Mouse (Mus musculus): Measurements from ENCODE around the gene Cfap65.

DNA sequence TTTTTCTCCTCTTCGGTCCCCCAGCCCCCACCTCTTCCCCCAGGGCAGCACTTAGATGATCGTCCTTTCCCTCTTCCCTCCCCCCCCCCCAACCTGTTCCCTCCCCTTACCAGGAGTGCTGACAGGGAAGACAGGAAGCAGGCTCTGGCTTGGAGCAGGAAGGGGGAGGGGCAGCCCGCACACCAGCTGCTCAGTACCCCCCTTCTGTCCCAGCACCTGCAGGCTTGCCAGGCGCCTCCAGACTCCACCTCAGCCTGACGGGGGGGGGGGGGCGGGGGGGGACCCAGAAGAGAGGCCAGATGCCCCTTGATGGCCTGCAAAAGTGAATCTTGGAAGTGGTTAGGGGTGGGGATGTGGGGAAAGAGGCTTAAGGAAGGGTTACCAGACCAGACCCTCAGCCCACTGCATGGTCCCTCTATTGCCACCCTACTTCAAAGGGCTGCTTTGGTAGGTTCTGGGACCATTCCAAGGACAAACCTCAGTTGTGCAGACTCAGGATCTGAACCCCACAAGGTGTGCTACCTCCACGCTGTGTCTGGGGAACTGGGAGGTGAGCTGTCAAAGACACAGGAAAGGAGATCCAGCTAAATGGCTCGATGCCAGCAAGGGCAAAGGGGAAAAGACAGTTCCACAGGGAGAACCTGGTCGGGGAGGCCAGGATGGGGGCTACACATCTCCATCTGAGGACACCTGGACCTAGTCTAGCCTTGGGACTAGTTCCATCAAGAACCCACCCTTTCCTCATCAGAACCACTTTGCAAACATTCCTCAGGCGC lies 36.6 kb downstream of the Cfap65 start:
- no peak for TF ChIP-seq POLR2A (IDR thresholded peaks at IDR 0.05; ENCODE audit: low read depth, low read length)
- no peak for TF ChIP-seq CTCF (conservative IDR thresholded peaks at IDR 0.05; ENCODE audit: insufficient read depth, insufficient read length, low read depth, low read length)
